Mouse (Mus musculus) kidney, adult 18-20 months (tissue): Measurements from ENCODE around the gene Ankrd44.

Experiments used
- DNase-seq: peaks from one replicate; pipeline ENCODE4 v3.0.0; 2021

Ankrd44 gene

GRCm38 (mm10) chr1:54922025-54922574 lies 4.1 kb downstream of the Ankrd44 start:
- no peak for DNase-seq

- no peak for DNase-seq
Observed at GRCm38 (mm10) chr1:54920132-54920531, 6.1 kb downstream of the Ankrd44 start.

GRCm38 (mm10) chr1:54916456-54916855 lies 9.7 kb downstream of the Ankrd44 start:
- DNase-seq = no peak

GRCm38 (mm10) chr1:54914387-54914786 lies 11.8 kb downstream of the Ankrd44 start:
- DNase-seq = no peak

- DNase-seq = no peak
Observed at GRCm38 (mm10) chr1:54913379-54913873, 12.8 kb downstream of the Ankrd44 start.

GRCm38 (mm10) chr1:54913063-54913335 lies 13.2 kb downstream of the Ankrd44 start:
- DNase-seq = no peak

DNA sequence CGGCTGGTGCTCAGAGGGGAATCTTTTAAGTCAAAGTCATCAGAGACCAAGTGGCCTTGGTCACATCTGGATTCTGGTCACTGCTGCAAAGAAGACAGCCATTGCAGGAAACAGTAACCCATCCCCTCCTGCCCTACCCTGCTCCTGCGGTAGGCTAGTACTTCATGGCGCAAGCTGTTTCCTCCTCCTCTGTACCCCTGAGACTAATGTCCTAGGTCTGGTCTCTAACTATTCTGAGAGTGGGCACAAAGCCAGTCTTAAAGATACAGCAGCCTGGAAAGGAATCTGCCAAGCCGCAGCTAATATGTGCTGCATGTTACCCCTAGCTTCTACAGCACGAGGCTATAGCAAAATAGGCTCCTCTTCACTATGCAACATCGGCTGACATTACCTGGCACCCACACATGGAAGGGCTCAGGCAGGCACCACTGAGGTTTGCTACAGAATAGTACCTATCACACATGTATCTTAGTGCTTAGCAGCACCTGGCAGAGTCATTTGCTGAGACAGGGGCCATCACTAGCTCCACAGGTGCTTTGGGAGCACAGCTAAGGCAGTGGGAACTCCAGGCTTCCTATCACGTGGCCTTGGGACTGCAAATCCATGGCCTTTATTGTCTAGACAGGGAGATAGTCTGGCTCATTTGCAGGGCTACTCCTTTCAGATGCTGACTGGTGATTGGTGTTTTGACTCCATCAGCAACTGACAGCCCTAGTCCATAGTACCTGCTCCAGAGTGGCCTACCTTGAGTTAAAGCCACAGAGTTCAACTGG lies 13.7 kb downstream of the Ankrd44 start:
- no peak for DNase-seq

DNA sequence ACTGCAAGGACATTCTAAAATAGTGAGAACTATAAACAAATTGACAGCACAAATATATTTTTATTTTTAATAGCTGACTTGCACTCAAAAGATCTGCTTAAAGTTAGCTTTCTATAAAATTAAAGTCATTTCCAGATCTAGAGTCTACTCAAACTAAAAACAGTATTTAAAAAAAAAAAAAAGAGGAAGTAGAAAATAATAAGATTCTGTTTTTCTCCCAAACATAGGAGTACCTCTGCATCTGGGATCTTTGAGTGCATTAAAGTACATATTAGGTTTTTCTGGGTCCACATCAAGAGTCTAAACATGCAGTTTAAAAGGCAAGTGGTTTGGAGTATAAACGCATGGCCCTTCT lies 15.0 kb downstream of the Ankrd44 start:
- DNase-seq = no peak

DNA sequence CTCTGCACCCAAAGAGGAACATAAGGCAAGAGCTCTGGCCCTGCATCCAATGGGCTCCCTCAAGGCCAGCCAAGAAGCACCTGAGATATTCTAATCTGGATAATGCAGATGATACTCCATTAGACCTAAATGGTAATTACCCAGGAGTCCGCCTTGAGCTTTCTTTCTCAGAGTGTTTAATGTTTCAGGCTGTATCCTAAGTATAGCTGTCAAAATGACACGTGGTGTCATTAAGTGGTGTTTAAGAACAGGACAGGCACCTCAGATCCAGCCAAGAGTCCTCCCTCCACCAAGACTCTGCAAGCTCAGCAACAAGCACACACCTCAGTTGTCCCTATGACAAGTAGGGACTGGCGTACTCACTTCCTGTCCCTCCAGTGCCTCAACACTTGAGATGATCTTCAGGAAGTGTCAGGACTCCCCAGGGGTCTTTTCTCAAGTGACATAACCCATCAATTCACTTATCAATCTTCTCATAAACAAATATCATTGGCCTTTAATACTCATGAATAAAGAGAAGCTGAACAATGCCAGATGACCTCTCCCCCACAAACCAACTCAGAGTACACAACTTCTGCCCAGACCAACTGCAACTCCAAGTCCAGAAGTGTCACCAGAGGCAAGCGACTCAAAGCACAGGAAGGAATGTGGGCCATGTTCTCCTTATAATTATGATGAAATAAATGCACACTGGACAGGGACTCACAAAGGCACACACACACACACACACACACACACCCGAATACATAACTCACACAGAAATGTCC lies 15.5 kb downstream of the Ankrd44 start:
- DNase-seq = no peak

DNA sequence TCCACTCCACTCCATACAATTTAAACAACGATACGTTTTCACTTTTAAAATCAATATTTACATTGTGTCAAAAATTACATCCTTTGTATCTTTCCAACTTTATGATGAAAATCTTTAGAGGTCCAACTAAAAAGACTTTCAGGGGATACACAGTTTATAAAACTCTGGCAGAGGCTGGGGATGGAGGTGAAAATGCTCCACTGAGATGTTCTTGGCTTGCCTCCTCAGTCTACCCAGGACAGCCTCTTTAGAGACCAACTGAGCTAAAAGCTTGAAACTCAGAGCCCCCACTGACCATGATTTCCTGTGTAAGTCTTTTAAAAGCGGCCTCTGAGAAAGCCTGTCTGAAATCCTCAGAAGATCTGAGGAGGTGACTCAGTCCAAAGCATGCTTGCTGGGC lies 17.4 kb downstream of the Ankrd44 start:
- no peak for DNase-seq

- no peak for DNase-seq
Observed at GRCm38 (mm10) chr1:54907066-54907639, 19.0 kb downstream of the Ankrd44 start.

DNA sequence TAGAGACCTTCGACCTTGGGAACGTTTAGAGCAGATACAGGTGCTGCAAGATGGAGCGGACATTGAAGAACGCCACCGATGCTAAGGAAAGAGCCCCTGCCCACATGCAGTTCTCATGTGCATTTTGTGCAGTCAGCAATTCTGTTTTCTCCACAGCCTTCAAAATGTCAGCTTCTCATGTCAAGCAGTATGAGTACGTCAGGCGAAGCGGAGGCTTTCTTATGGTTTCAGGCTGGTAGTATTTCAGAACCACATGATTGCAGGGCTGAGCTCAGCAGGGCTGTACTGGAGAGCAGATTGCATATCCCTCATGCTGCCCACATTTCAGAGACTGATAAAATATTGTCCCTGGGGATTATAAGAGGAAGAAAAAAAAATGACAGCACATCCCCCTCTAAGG lies 19.9 kb downstream of the Ankrd44 start:
- no peak for DNase-seq

DNA sequence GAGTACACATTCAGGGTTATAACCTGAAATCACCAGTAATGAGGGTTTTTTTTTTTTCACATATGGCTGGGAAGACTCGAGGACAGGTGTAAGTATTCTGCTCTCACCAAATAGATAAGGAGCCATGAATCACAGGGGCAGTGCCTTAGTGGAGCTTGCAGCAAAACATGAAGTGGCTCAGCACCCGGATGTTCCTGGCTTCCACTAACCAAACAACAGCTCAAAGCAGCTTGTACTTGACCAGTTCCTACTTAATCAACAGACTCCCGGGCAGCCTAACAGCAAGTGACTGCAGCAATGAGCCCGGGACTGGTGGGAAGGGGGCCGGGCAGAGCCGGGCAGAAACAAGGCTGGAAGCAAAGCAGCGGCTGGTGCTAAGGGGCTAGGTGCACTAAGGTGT lies 20.6 kb downstream of the Ankrd44 start:
- DNase-seq = no peak

DNA sequence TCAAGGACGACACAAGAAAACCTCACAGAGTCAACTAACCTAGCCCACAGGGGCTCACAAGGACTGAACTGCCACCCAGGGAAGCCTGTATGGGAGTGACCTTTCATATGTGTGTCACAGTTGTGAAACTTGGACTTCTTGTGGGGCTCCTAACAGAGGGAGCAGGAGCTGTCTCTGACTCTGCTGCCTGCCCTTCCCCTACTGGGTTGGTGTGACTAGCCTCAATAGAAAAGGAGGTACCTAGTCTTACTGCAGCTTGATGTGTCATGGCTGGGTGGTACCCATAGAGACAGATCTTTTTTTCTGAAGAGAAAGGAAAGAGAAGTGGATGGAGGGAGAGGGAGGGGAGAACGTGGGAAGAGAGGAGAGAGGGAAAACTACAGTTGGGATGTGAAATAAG lies 22.0 kb downstream of the Ankrd44 start:
- DNase-seq = no peak

DNA sequence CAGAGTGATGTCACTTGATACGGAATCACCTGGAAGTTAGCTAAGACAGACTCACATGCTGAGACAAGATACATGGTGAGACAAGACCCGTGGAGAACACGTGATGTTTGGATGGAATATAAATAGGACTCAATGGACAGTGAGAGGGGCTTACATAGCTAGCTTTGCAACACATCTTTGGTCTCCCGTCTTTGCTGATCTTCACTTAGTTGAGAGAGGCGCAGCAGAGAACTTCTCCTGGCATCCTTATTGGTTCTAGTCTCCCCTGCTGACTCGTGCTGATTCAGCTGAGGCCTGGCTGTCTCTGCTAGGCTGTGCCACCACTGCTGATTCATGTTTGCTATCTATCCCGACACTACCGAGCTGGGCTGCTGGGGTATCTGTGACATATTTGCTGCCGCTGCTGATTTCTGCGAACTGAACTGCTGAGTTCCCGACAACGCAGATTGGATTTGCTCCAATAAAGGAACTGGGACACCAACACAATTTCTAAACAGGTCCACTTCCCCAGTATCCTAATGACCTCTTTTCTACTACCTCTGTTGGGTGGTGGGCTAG lies 23.4 kb downstream of the Ankrd44 start:
- DNase-seq = no peak

DNA sequence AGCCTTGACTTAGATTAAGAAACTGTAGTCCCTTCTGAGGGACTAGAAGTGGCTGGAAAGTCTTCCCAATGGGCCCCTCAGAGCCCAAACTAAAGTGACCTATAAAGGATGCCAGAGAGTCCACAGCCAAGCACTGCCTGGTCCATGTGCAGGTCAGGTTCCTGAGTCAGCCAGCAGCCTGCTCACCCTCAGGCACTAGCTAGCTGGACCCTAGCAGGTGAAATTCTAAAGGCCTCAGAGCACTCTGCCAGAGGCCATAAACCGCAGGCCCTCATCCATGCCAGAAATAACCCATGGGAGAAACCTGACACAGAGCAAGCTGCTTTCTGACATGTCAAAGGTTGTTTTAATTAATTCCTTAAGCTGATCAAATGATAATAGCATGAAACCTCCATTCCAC lies 25.1 kb downstream of the Ankrd44 start:
- no peak for DNase-seq

GRCm38 (mm10) chr1:54899247-54899646 lies 26.9 kb downstream of the Ankrd44 start:
- no peak for DNase-seq

DNA sequence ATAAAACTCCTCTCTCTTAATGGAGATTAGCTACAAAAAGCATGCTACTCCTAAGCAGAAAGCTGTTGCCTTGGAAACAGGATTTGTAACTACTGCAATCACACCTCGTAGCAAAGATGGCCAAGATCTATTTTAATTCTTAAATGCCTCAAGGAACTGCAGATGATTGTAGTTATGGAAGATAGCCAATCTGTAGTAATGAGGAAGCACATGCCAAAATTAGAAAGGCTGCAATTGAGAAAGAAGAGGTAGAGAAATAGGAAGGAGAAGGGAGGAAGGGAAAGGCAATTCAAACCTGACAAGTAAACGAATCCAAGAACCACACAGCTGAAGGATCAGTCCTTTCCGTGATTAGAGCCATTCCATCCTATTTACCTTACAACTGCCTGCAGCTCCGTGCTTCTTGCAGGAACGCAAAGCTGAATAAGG lies 27.5 kb downstream of the Ankrd44 start:
- no peak for DNase-seq

DNA sequence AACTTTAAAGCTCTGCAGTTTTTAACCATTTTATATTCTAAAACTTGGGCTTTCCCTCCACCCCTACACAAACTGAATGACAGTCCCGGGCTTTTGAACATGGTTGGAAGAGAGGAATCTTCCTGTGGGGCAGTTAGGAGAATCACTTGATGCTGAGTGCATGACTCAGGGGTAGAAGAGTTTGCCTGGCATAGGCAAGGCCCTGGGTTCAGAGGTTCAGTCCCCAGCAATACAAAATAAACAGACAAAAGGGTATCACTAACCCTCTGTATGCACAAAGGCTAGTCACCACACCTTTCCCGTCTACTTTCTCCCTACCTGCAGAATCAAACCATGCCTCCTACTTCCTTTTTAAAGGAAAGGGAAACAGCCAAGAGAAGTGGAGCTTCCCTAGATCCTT lies 28.5 kb downstream of the Ankrd44 start:
- DNase-seq = no peak

- no peak for DNase-seq
Observed at GRCm38 (mm10) chr1:54896109-54897085, 29.8 kb downstream of the Ankrd44 start.

- no peak for DNase-seq
Observed at GRCm38 (mm10) chr1:54888449-54888848, 37.7 kb downstream of the Ankrd44 start.

- DNase-seq = no peak
Observed at GRCm38 (mm10) chr1:54887873-54888272, 38.3 kb downstream of the Ankrd44 start.
